Mouse (Mus musculus) embryonic facial prominence, embryonic 10.5 days (tissue): Measurements from ENCODE around the gene Tubb4a. TPM values are rescaled to one million over a fixed set of nuclear protein-coding genes. Genes with fewer than 3 reads are reported as not detected.

Source experiments
- DNase-seq: peaks from one replicate; pipeline ENCODE4 v3.0.0-alpha.2; 2017; ENCODE audit warnings: low spot score
- H3K27ac ChIP-seq: fragments of 300-500 bp; sonication (generic); replicated peaks from 2 replicates; pipeline ENCODE4 v1.5.1; 2016; ENCODE audit warnings: mild to moderate bottlenecking
- H3K27me3 ChIP-seq: fragments of 300-500 bp; sonication (generic); replicated peaks from 2 replicates; pipeline ENCODE4 v1.6.1; 2016; ENCODE audit warnings: low read depth, mild to moderate bottlenecking; ENCODE audit not compliant: poor library complexity, severe bottlenecking
- H3K36me3 ChIP-seq: fragments of 300-500 bp; sonication (generic); replicated peaks from 2 replicates; pipeline ENCODE4 v1.6.1; 2016; ENCODE audit warnings: mild to moderate bottlenecking, moderate library complexity
- H3K4me1 ChIP-seq: fragments of 300-500 bp; sonication (generic); 2 replicates; pipeline ENCODE4 v1.6.1; 2016
- H3K4me3 ChIP-seq: fragments of 300-500 bp; sonication (generic); 2 replicates; pipeline ENCODE4 v1.5.1; 2016; ENCODE audit warnings: mild to moderate bottlenecking, moderate library complexity
- H3K9me3 ChIP-seq: fragments of 300-500 bp; sonication (generic); 2 replicates; pipeline ENCODE4 v1.6.1; 2016; ENCODE audit warnings: mild to moderate bottlenecking
- WGBS: fragments of 180-500 bp; shearing (Covaris S2); methylation state at CpG from one replicate; pipeline ENCODE4 v1.1.7; 2016; 5-methylcytosine and 5-hydroxymethylcytosine counted together
- polyA plus RNA-seq: library from polyadenylated mRNA; unstranded; fragments of >200 nt; fragmentation: Nextera tagmentation; extraction: Ambion mirVana; gene quantifications from 2 replicates; pipeline ENCODE4 v1.2.1, GENCODE M21; 2016

Tubb4a gene
- polyA plus RNA-seq, 1 experiment from 2014 or later = 35.5 TPM

- WGBS = 3% methylated on average over 18 of the region's 19 CpGs
- Histone ChIP-seq H3K9me3 (no peaks in the 10 kb centered on the region), H3K27me3 (peaks cover 12% of the 10 kb centered on the region), H3K4me1 (peaks cover 16% of the 10 kb centered on the region), H3K27ac (no peak overlapping the region), H3K4me3 (peak overlapping the region; percentile 40), H3K36me3 (no peaks in the 10 kb centered on the region)
- peak; percentile 49 for DNase-seq
These were observed 8.5 kb upstream of the Tubb4a start for GRCm38 (mm10) chr17:57095855-57096622.

- Histone ChIP-seq H3K27me3 (peaks cover 15% of the 10 kb centered on the region), H3K27ac (no peak overlapping the region), H3K4me3 (no peak overlapping the region), H3K4me1 (peaks cover 12% of the 10 kb centered on the region), H3K9me3 (no peaks in the 10 kb centered on the region), H3K36me3 (no peaks in the 10 kb centered on the region)
- 95% methylated on average over 3 of the region's 3 CpGs for WGBS
- DNase-seq = no peak
These were observed 6.6 kb upstream of the Tubb4a start for GRCm38 (mm10) chr17:57094222-57094621.

DNA sequence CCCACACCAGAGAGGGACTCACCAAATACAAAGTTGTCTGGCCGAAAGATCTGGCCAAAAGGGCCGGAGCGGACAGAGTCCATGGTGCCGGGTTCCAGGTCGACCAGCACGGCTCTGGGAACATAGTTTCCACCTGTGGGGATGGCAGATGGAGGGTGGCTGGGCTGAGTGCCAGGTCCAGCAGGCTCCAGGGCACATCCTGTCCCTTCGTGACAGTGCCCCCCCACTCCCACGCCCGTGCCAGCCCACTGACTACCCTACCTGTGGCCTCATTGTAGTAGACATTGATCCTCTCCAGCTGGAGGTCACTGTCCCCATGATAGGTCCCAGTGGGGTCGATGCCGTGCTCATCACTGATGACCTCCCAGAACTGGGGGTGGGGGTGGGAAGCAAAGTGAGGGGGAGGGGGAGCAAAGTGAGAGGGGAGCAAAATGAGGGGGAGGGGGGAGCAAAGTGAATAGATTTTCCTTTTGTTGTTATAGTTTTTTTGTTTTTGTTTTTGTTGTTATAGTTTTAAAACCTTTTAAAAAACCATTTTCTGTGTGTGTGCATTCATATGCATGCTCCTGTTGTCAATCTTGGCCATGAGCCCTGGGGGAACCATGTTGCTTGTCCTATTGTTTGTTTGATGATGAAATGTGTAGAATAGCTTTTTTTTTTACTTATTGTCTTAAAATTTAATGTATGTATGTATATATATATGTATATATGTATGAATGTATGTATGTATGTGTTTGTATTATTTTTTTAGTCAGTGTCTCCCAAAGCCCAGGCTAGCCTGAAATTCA is 1.4 kb downstream of the Tubb4a start:
- DNase-seq = no peak
- Histone ChIP-seq H3K4me1 (peaks cover 8% of the 10 kb centered on the region; the same call in 1 of the 2 replicates), H3K27ac (no peak overlapping the region), H3K9me3 (no peaks in the 10 kb centered on the region), H3K4me3 (peak overlapping the region; percentile 54), H3K27me3 (peaks cover 34% of the 10 kb centered on the region), H3K36me3 (0 out of 2 replicates have a peak, but pooled peaks cover 6% of the 10 kb centered on the region)
- WGBS = 89% methylated on average over 11 of the region's 11 CpGs

DNA sequence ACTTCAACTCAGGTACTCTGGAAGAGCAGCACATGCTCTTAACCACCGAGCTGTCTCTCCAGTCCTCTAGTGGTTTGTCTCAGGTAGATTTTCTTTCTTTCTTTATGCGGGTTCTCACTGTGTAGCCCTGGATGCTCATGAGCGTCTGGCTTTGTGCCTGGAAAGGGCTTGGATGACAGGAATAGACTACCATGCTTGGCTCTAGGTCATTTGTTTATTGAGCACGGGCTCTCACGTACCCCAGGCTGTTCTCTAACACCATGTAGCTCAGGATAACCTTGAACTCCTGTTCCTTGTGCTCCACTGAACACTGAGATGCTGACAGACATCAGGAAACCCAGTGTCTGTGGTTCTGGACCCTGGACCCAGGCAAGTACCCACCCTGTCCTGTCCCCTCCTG is 5.1 kb downstream of the Tubb4a start:
- Histone ChIP-seq H3K27me3 (peaks cover 14% of the 10 kb centered on the region), H3K4me3 (no peak overlapping the region), H3K4me1 (peaks cover 12% of the 10 kb centered on the region), H3K27ac (no peak overlapping the region), H3K36me3 (peaks cover 17% of the 10 kb centered on the region; the same call in 1 of the 2 replicates), H3K9me3 (no peaks in the 10 kb centered on the region)
- WGBS = 89% methylated on average over 5 of the region's 5 CpGs
- DNase-seq = no peak

GRCm38 (mm10) chr17:57081234-57081842 is 6.2 kb downstream of the Tubb4a start:
- H3K27me3 ChIP-seq = 0 out of 2 replicates have a peak, but pooled peaks cover 3% of the 10 kb centered on the region
- H3K36me3 ChIP-seq = peaks cover 17% of the 10 kb centered on the region; the same call in 1 of the 2 replicates
- 94% methylated on average over 31 of the region's 31 CpGs for WGBS
- H3K9me3 ChIP-seq = no peaks in the 10 kb centered on the region
- no peak overlapping the region for H3K4me3 ChIP-seq
- peaks cover 5% of the 10 kb centered on the region; the same call in 1 of the 2 replicates for H3K4me1 ChIP-seq
- no peak for DNase-seq
- no peak overlapping the region for H3K27ac ChIP-seq

- WGBS = 77% methylated on average over 3 of the region's 3 CpGs
- Histone ChIP-seq H3K9me3 (no peaks in the 10 kb centered on the region), H3K4me3 (no peak overlapping the region), H3K36me3 (peaks cover 16% of the 10 kb centered on the region; the same call in 1 of the 2 replicates), H3K27me3 (no peaks in the 10 kb centered on the region), H3K27ac (no peak overlapping the region), H3K4me1 (peaks cover 5% of the 10 kb centered on the region; the same call in 1 of the 2 replicates)
- no peak for DNase-seq
These were observed 7.7 kb downstream of the Tubb4a start for GRCm38 (mm10) chr17:57079919-57080318.

- 51% methylated on average over 6 of the region's 6 CpGs for WGBS
- Histone ChIP-seq H3K4me1 (peaks cover 8% of the 10 kb centered on the region; the same call in 1 of the 2 replicates), H3K27me3 (0 out of 2 replicates have a peak, but pooled peaks cover 5% of the 10 kb centered on the region), H3K36me3 (peaks cover 14% of the 10 kb centered on the region; the same call in 1 of the 2 replicates), H3K9me3 (no peaks in the 10 kb centered on the region), H3K27ac (no peak within 1 kb of the TSS), H3K4me3 (no peak within 1 kb of the TSS)
- no peak for DNase-seq
These were observed 9.2 kb downstream of the Tubb4a start, which contains the start of gene Dennd1c for GRCm38 (mm10) chr17:57078336-57078735. Dennd1c (minus strand) TSS chr17:57078514.

GRCm38 (mm10) chr17:57076916-57077315 is 10.7 kb downstream of the Tubb4a start:
- H3K9me3 ChIP-seq = no peaks in the 10 kb centered on the region
- peaks cover 10% of the 10 kb centered on the region; the same call in 1 of the 2 replicates for H3K27me3 ChIP-seq
- 64% methylated on average over 3 of the region's 3 CpGs for WGBS
- no peak for DNase-seq
- peaks cover 14% of the 10 kb centered on the region; the same call in 1 of the 2 replicates for H3K36me3 ChIP-seq
- peaks cover 8% of the 10 kb centered on the region; the same call in 1 of the 2 replicates for H3K4me1 ChIP-seq
- H3K27ac ChIP-seq = no peak overlapping the region
- no peak overlapping the region for H3K4me3 ChIP-seq

- H3K36me3 ChIP-seq = no peaks in the 10 kb centered on the region
- no peaks in the 10 kb centered on the region for H3K9me3 ChIP-seq
- H3K4me1 ChIP-seq = peaks cover 14% of the 10 kb centered on the region
- peak overlapping the region; percentile 45 for H3K4me3 ChIP-seq
- 3% methylated on average over 11 of the region's 11 CpGs for WGBS
- peak overlapping the region; percentile 60 for H3K27ac ChIP-seq
- peak; percentile 77 for DNase-seq
- H3K27me3 ChIP-seq = peaks cover 40% of the 10 kb centered on the region
These were observed 16.9 kb downstream of the Tubb4a start for GRCm38 (mm10) chr17:57070699-57071098.

GRCm38 (mm10) chr17:57070272-57070671 is 17.3 kb downstream of the Tubb4a start:
- Histone ChIP-seq H3K27me3 (peaks cover 44% of the 10 kb centered on the region), H3K27ac (peak overlapping the region; percentile 60)

DNA sequence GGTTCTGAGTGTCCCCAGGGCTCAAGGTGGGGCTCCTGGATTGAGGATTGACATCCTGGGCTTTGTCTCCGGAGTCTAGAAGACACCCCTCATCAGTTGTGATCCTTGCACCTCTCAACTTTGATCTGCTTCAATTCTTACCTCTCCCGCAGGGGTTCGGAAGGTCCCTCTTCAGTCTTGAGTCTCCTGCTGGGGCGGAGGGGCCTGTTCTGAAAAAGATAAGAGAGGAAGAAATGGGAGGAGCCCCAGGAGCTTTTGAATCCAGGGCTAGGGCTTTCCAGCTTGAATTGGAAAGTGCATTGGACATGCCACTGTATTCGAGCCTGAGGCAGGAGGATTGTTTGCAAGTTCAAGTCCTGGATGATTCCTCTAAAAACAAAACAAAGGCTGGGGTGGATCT is 20.7 kb downstream of the Tubb4a start:
- 63% methylated on average over 5 of the region's 5 CpGs for WGBS
- Histone ChIP-seq H3K27me3 (peaks cover 67% of the 10 kb centered on the region), H3K4me3 (no peak overlapping the region), H3K36me3 (no peaks in the 10 kb centered on the region), H3K27ac (no peak overlapping the region), H3K4me1 (peaks cover 19% of the 10 kb centered on the region), H3K9me3 (no peaks in the 10 kb centered on the region)
- no peak for DNase-seq

More at GRCm38 (mm10) chr17:57070272-57070671, 17.3 kb downstream of the Tubb4a start:
- no peak for DNase-seq
- Histone ChIP-seq H3K9me3 (no peaks in the 10 kb centered on the region), H3K36me3 (no peaks in the 10 kb centered on the region), H3K4me3 (peak overlapping the region; percentile 45), H3K4me1 (peaks cover 14% of the 10 kb centered on the region)
- 10% methylated on average over 9 of the region's 9 CpGs for WGBS

GRCm38 (mm10) chr17:57063031-57063430 is 24.6 kb downstream of the Tubb4a start:
- no peaks in the 10 kb centered on the region for H3K9me3 ChIP-seq
- peaks cover 74% of the 10 kb centered on the region for H3K27me3 ChIP-seq
- 10% methylated on average over 8 of the region's 8 CpGs for WGBS
- DNase-seq = no peak
- H3K4me3 ChIP-seq = peak overlapping the region; percentile 51; the same call in 1 of the 2 replicates
- H3K27ac ChIP-seq = no peak overlapping the region
- peaks cover 35% of the 10 kb centered on the region for H3K4me1 ChIP-seq
- H3K36me3 ChIP-seq = no peaks in the 10 kb centered on the region
